Mouse (Mus musculus): ENCODE data around the gene Tbx21. TPM values are rescaled to one million over a fixed set of nuclear protein-coding genes. Genes with fewer than 3 reads are reported as not detected.

Gene Tbx21
- polyA plus RNA-seq, 2 experiments, result 0.02 TPM; not detected in 1

GRCm38 (mm10) chr11:97126645-97127468 is 11.7 kb upstream of the Tbx21 start:
- peak overlapping the region; percentile 78 for H3K4me2 ChIP-seq (ENCODE audit: low read depth)
- no peaks in the 10 kb centered on the region for H3K36me3 ChIP-seq (replicated peaks; ENCODE audit: control insufficient read depth, insufficient read depth, low read depth)
- no peaks in the 10 kb centered on the region for H3K9me3 ChIP-seq (ENCODE audit: control insufficient read depth, low read length)
- ATAC-seq (ENCODE audit: insufficient read depth) (peak; percentile 48; the same call in 1 of the 2 replicates), DNase-seq (ENCODE audit: low read depth in 3 of 3, low spot score in 3 of 3) (peak in 2 of 3 experiments; percentile 28 to 31)
- H3K27ac ChIP-seq, result no peak overlapping the region
- H3K9ac ChIP-seq (replicated peaks), result peak overlapping the region; percentile 35
- H3K4me1 ChIP-seq (replicated peaks; ENCODE audit: control insufficient read depth in 2 of 2, insufficient read depth in 2 of 2, low read length in 1 of 2), result peaks cover 0 to 2% of the 10 kb centered on the region in 2 experiments; a peak in 2 of 4 replicates
- peak overlapping the region; percentile 51 to 60 for H3K4me3 ChIP-seq (ENCODE audit: insufficient read depth in 1 of 2, low read depth in 2 of 2, low read length in 2 of 2)
- H3K27me3 ChIP-seq (ENCODE audit: control insufficient read depth, insufficient read depth, low read length), result no peaks in the 10 kb centered on the region
- TF ChIP-seq EP300 (IDR thresholded peaks at IDR 0.05; ENCODE audit: low read depth), result no peak
- TF ChIP-seq CTCF (IDR thresholded peaks at IDR 0.05; ENCODE audit: low read depth), result no peak
- 3% methylated on average over 32 of the region's 32 CpGs for WGBS (ENCODE audit: insufficient replicate concordance)

DNA sequence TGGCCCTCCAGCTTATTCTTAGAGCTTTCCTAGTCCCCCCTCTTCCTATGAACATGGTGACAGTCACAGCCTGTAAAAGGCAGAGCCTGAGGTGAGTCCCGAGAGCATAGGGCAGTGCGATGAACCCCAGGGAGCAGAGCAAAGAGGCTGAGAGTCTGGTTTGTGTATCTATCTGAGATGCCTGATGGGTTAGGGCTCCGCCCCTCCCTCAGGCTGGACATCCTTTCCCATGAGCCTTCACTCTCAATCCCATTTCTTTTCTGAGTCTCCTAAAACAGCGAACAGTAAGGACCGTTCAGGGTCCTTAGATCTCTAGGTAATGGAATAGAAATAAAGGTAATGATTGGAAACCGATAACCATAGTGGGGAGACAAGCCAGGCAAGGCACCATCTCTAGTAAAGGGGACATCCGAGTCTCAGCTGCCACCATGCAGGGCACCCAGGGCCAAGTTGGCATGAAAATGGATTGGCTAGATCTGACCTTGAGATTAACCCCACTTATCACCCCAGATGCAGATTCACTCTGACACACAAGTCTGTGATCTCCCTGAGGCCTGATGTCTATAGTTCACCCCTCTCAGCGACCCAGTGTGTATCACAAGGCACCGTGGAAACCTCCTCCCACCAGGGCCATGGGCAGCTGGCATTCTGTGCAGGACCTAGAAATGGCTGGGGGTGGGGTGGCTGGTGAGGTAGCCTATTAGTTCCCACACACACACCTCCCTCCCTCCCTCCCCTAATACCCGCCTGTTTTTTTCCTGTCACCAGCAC is 9.3 kb upstream of the Tbx21 start:
- Histone ChIP-seq H3K4me1 (replicated peaks; ENCODE audit: control insufficient read depth in 2 of 2, insufficient read depth in 2 of 2, low read length in 1 of 2) (peaks cover 0 to 2% of the 10 kb centered on the region in 2 experiments; a peak in 2 of 4 replicates), H3K9me3 (ENCODE audit: control insufficient read depth, low read length) (no peaks in the 10 kb centered on the region), H3K4me2 (ENCODE audit: low read depth) (no peak overlapping the region), H3K27ac (no peak overlapping the region), H3K36me3 (replicated peaks; ENCODE audit: control insufficient read depth, insufficient read depth, low read depth) (no peaks in the 10 kb centered on the region), H3K27me3 (ENCODE audit: control insufficient read depth, insufficient read depth, low read length) (no peaks in the 10 kb centered on the region), H3K9ac (replicated peaks) (no peak overlapping the region), H3K4me3 (ENCODE audit: insufficient read depth in 1 of 2, low read depth in 2 of 2, low read length in 2 of 2) (no peak overlapping the region)
- ATAC-seq (ENCODE audit: insufficient read depth) (no peak), DNase-seq (ENCODE audit: low read depth in 3 of 3, low spot score in 3 of 3) (no peak)
- 57% methylated on average over 10 of the region's 10 CpGs for WGBS (ENCODE audit: insufficient replicate concordance)
- no peak for TF ChIP-seq CTCF (IDR thresholded peaks at IDR 0.05; ENCODE audit: low read depth)
- no peak for TF ChIP-seq EP300 (IDR thresholded peaks at IDR 0.05; ENCODE audit: low read depth)

DNA sequence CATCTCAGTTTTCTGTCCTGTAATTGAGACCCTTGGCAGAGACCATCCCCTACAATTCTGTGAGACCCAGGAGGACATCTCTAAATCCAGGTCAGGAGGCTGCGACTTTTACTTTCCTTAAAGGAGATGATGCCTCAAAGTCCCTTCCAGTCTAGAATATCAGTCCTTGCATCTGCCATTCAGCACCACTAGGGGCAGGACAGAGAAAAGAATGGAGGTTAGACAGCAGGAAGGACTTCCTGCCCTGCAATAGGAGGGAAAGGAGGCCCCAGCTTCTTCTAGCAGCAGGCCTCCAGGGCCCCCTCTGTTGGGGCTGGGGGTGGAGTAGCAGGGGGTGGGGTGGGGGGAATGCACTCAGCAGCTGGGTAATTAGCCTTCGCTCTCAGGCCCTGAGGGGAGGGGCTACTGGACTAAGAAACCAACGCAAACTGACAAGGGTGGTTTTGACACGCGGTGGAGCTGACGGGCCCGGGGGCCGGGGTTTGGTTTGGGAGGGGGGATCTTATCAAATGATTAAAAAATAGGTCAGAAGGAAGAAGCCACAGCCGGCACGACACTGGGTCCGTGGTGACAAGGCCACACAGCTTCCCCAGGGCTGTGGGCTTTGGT is 8.3 kb upstream of the Tbx21 start:
- Histone ChIP-seq H3K27me3 (ENCODE audit: control insufficient read depth, insufficient read depth, low read length) (peaks cover 2% of the 10 kb centered on the region), H3K9ac (replicated peaks) (no peak overlapping the region), H3K9me3 (ENCODE audit: control insufficient read depth, low read length) (no peaks in the 10 kb centered on the region), H3K4me3 (ENCODE audit: insufficient read depth in 1 of 2, low read depth in 2 of 2, low read length in 2 of 2) (no peak overlapping the region), H3K4me1 (replicated peaks; ENCODE audit: control insufficient read depth in 2 of 2, insufficient read depth in 2 of 2, low read length in 1 of 2) (peaks cover 0 to 2% of the 10 kb centered on the region in 2 experiments; a peak in 2 of 4 replicates), H3K36me3 (replicated peaks; ENCODE audit: control insufficient read depth, insufficient read depth, low read depth) (no peaks in the 10 kb centered on the region), H3K4me2 (ENCODE audit: low read depth) (no peak overlapping the region), H3K27ac (no peak overlapping the region)
- ATAC-seq (ENCODE audit: insufficient read depth), result no peak
- WGBS (ENCODE audit: insufficient replicate concordance), result 10% methylated on average over 11 of the region's 11 CpGs
- TF ChIP-seq EP300 (IDR thresholded peaks at IDR 0.05; ENCODE audit: low read depth) (no peak), CTCF (IDR thresholded peaks at IDR 0.05; ENCODE audit: low read depth) (peak; percentile 65)
- DNase-seq (ENCODE audit: low read depth in 3 of 3, low spot score in 3 of 3), result no peak

- Histone ChIP-seq H3K4me2 (ENCODE audit: low read depth) (no peak overlapping the region), H3K4me3 (ENCODE audit: insufficient read depth in 1 of 2, low read depth in 2 of 2, low read length in 2 of 2) (no peak overlapping the region), H3K27me3 (ENCODE audit: control insufficient read depth, insufficient read depth, low read length) (peaks cover 18% of the 10 kb centered on the region), H3K9me3 (ENCODE audit: control insufficient read depth, low read length) (no peaks in the 10 kb centered on the region), H3K4me1 (replicated peaks; ENCODE audit: control insufficient read depth in 2 of 2, insufficient read depth in 2 of 2, low read length in 1 of 2) (no peaks in the 10 kb centered on the region), H3K9ac (replicated peaks) (no peak overlapping the region), H3K36me3 (replicated peaks; ENCODE audit: control insufficient read depth, insufficient read depth, low read depth) (no peaks in the 10 kb centered on the region), H3K27ac (no peak overlapping the region)
- DNase-seq (ENCODE audit: low read depth in 3 of 3, low spot score in 3 of 3) (no peak), ATAC-seq (ENCODE audit: insufficient read depth) (no peak)
- TF ChIP-seq CTCF (IDR thresholded peaks at IDR 0.05; ENCODE audit: low read depth) (no peak), EP300 (IDR thresholded peaks at IDR 0.05; ENCODE audit: low read depth) (no peak)
- 55% methylated on average over 3 of the region's 3 CpGs for WGBS (ENCODE audit: insufficient replicate concordance)
Measured at GRCm38 (mm10) chr11:97120641-97121040, 5.5 kb upstream of the Tbx21 start.

Measured in liver, embryonic 14.5 days (tissue).